ENCODE assay signal across 12 mouse cellular contexts in genomic region chr2:20959906-20960667, GRCm38 (mm10). TPM values are rescaled to one million over a fixed set of nuclear protein-coding genes. Genes with fewer than 3 reads are reported as not detected.
DNase-seq lines count a peak whose midpoint lies in the region; ATAC-seq lines count a peak whose summit lies in the region.
"Had no signal": no experiment of that assay in that cellular context is flagged by ENCODE, and none has a peak within 500 bp of the region (broad histone marks: within the 10 kb centered on the region; RNA-seq: fewer than 3 reads in every experiment).

No protein-coding gene starts in this region.

- no peak overlapping the region for H3K4me3 ChIP-seq in neural tube, embryonic 11.5 days (ENCODE audit: low read depth, low read length)
- H3K4me3 ChIP-seq in midbrain, embryonic 13.5 days (replicated peaks): peak overlapping the region; percentile 13; the same call in 1 of the 2 replicates
- H3K4me3 ChIP-seq: gastrocnemius, adult 2 months had no signal

- peaks cover 20% of the 10 kb centered on the region for H3K4me1 ChIP-seq in neural tube, embryonic 11.5 days (ENCODE audit: control insufficient read depth, insufficient read depth, low read length)
- H3K4me1 ChIP-seq in midbrain, embryonic 13.5 days (replicated peaks): peaks cover 84% of the 10 kb centered on the region

- no peak overlapping the region for H3K9ac ChIP-seq in neural tube, embryonic 11.5 days (ENCODE audit: low read length)
- H3K9ac ChIP-seq in midbrain, embryonic 13.5 days (replicated peaks): peak overlapping the region; percentile 28

- 74% methylated on average over 9 of the region's 9 CpGs for WGBS in neural tube, embryonic 11.5 days
- WGBS in midbrain, embryonic 13.5 days: 68% methylated on average over 9 of the region's 9 CpGs

- H3K36me3 ChIP-seq in neural tube, embryonic 11.5 days (ENCODE audit: control insufficient read depth, insufficient read depth, low read length): no peaks in the 10 kb centered on the region
- H3K36me3 ChIP-seq in midbrain, embryonic 13.5 days: no peaks in the 10 kb centered on the region

- H3K9me3 ChIP-seq in neural tube, embryonic 11.5 days (ENCODE audit: control insufficient read depth, low read length): no peaks in the 10 kb centered on the region
- no peaks in the 10 kb centered on the region for H3K9me3 ChIP-seq in midbrain, embryonic 13.5 days

- no peak overlapping the region for H3K27ac ChIP-seq in neural tube, embryonic 11.5 days (ENCODE audit: low read depth, low read length)
- H3K27ac ChIP-seq in midbrain, embryonic 13.5 days: peak overlapping the region; percentile 51; the same call in 1 of the 2 replicates

- ATAC-seq in frontal cortex, adult (ENCODE audit: low TSS enrichment): peak; percentile 26; the same call in 1 of the 2 replicates
- no peak for ATAC-seq in neural tube, embryonic 11.5 days (ENCODE audit: insufficient read depth, low FRiP score, low TSS enrichment)
- no peak for ATAC-seq in midbrain, embryonic 13.5 days
- ATAC-seq: Patski had no signal

- no peak overlapping the region for H3K4me2 ChIP-seq in neural tube, embryonic 11.5 days (ENCODE audit: low read depth)
- peak overlapping the region; percentile 36 for H3K4me2 ChIP-seq in midbrain, embryonic 13.5 days (replicated peaks)
- H3K4me2 ChIP-seq: heart, embryonic 11.5 days had no signal

- intact Hi-C loops in left cerebral cortex, postnatal 25 days (cut with DNase I): loop anchor here (10.0 kb wide), 2 partner anchors 405 to 955 kb away; partner anchors contain the start of gene Gpr158

- no peak for DNase-seq in frontal cortex, postnatal 14 days (ENCODE audit: low spot score in 2 of 2)
- peak; percentile 2 for DNase-seq in neural tube, embryonic 11.5 days (ENCODE audit: low spot score)
- DNase-seq in neural tube, embryonic 10.5 days (ENCODE audit: extremely low spot score, low spot score): no peak
- DNase-seq in adipocyte (ENCODE audit: low spot score): no peak
- no peak for DNase-seq in left cerebral cortex, postnatal 25 days (ENCODE audit: low spot score in 2 of 2)
- no peak for DNase-seq in lung, postnatal 14 days
- DNase-seq: cerebellum, adult 9-11 months; gastrocnemius, adult 2 months had no signal

- H3K27me3 ChIP-seq in neural tube, embryonic 11.5 days (ENCODE audit: control insufficient read depth, insufficient read depth, low read length): no peaks in the 10 kb centered on the region
- no peaks in the 10 kb centered on the region for H3K27me3 ChIP-seq in midbrain, embryonic 13.5 days
- H3K27me3 ChIP-seq: Patski had no signal

RNA-seq across cellular contexts. Expression of gene Arhgap21, which starts 8.6 kb away (rescaled TPM):
- 49.4 and 50.0 TPM in 2 replicates for polyA plus RNA-seq in neural tube, embryonic 11.5 days (2014; fragmentation: Nextera tagmentation; extraction: Ambion mirVana)
- 51.7 and 54.4 TPM in 2 replicates for polyA plus RNA-seq in midbrain, embryonic 13.5 days (2015; fragmentation: Nextera tagmentation; extraction: Ambion mirVana)
- total RNA-seq in left cerebral cortex, postnatal 25 days (2021): 100 to 1,000 TPM; 238 to 256 TPM
